Mouse (Mus musculus) myocyte (in vitro differentiated cells): Measurements from ENCODE around the gene Tram1l1.

Experiments used
- CEBPB ChIP-seq: IDR thresholded peaks from 2 replicates; pipeline ENCODE4 v1.6.1; 2011; ENCODE audit warnings: mild to moderate bottlenecking, moderate library complexity; ENCODE audit not compliant: poor library complexity, insufficient read depth, severe bottlenecking
- E2F4 ChIP-seq: IDR thresholded peaks from one replicate; pipeline ENCODE4 v1.6.1; 2011; ENCODE audit warnings: mild to moderate bottlenecking, control low read depth, moderate library complexity; ENCODE audit not compliant: insufficient read depth
- MAX ChIP-seq: IDR thresholded peaks from one replicate; pipeline ENCODE4 v1.6.1; 2011; ENCODE audit warnings: low read depth, mild to moderate bottlenecking, control low read depth
- MYOD1 ChIP-seq, 3 experiments: IDR thresholded peaks; one replicate each; pipeline ENCODE4 v1.6.1; 2011; ENCODE audit warnings: control low read depth in 2 of 3, low read depth in 2 of 3, mild to moderate bottlenecking in 2 of 3, moderate library complexity in 1 of 3; ENCODE audit not compliant: insufficient read length in 2 of 3, control insufficient read depth in 1 of 3
- MYOG ChIP-seq, 3 experiments: IDR thresholded peaks; one replicate each; pipeline ENCODE4 v1.6.1; 2011; ENCODE audit warnings: control low read depth in 2 of 3, low read depth in 2 of 3, mild to moderate bottlenecking in 2 of 3; ENCODE audit not compliant: insufficient read length in 2 of 3, control insufficient read depth in 1 of 3, insufficient read depth in 1 of 3
- POLR2A ChIP-seq: IDR thresholded peaks from one replicate; pipeline ENCODE4 v1.6.1; 2011; ENCODE audit warnings: low read depth, mild to moderate bottlenecking, control low read depth, moderate library complexity; ENCODE audit not compliant: insufficient read length
- POLR2AphosphoS2 ChIP-seq: IDR thresholded peaks from one replicate; pipeline ENCODE4 v1.6.1; 2011; ENCODE audit warnings: low read depth, control low read depth; ENCODE audit not compliant: insufficient read length
- SRF ChIP-seq: IDR thresholded peaks from one replicate; pipeline ENCODE4 v1.6.1; 2011; ENCODE audit warnings: low read depth; ENCODE audit not compliant: control insufficient read depth, insufficient read length
- TCF12 ChIP-seq: IDR thresholded peaks from one replicate; pipeline ENCODE4 v1.6.1; 2011; ENCODE audit warnings: mild to moderate bottlenecking, control low read depth; ENCODE audit not compliant: poor library complexity, insufficient read depth, severe bottlenecking
- TCF3 ChIP-seq: IDR thresholded peaks from one replicate; pipeline ENCODE4 v1.6.1; 2011; ENCODE audit warnings: low read depth, control low read depth; ENCODE audit not compliant: insufficient read length
- USF1 ChIP-seq: IDR thresholded peaks from one replicate; pipeline ENCODE4 v1.6.1; 2011; ENCODE audit warnings: low read depth, mild to moderate bottlenecking, control low read depth, moderate library complexity

DNA sequence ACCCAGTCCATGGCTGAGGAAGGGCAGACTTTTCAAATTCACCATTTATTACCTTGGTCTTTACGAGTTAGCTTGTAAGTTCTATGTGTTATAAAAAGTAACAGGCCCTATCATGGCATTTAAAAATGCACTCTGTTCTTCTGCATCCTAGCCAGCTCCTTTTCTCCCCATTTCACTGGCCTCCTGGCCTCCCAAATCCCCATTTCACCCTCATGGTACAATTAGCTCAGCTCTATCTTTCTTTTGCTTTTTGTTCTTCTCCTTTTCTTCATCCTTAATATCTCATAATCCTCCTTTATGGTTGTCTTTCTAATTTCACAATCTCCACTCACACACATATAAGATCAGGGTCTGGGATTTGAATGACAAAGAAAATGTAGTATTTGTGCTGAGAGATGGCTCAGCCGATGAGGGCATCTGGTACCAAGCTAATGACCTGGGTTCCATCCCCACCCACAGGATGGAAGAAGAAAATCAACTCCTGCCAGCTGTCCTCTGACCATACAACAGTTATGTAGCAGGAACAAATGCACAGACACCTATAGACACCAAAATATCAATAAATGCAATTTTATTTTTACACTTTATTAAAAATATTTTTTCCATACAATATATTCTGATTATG, 48.1 kb upstream of the Tram1l1 start:
- no peak for TF ChIP-seq MYOD1 (IDR thresholded peaks at IDR 0.05; ENCODE audit: control insufficient read depth in 1 of 3, insufficient read length in 2 of 3, low read depth in 2 of 3)
- no peak for TF ChIP-seq SRF
- no peak for TF ChIP-seq USF1
- TF ChIP-seq MAX: no peak
- no peak for TF ChIP-seq POLR2A
- TF ChIP-seq E2F4: no peak
- no peak for TF ChIP-seq MYOG (IDR thresholded peaks at IDR 0.05; ENCODE audit: control insufficient read depth in 1 of 3, insufficient read depth in 1 of 3, insufficient read length in 2 of 3, low read depth in 2 of 3)
- no peak for TF ChIP-seq TCF3
- no peak for TF ChIP-seq CEBPB
- TF ChIP-seq TCF12: no peak
- TF ChIP-seq POLR2AphosphoS2: no peak
